Mouse (Mus musculus) liver, adult 2 months (tissue): ENCODE data around the gene Selenof. TPM values are rescaled to one million over a fixed set of nuclear protein-coding genes. Genes with fewer than 3 reads are reported as not detected.

ENCODE experiments used
- DNase-seq: peaks from one replicate; pipeline ENCODE4 v3.0.0-alpha.2; 2011; ENCODE audit warnings: low read depth, low spot score; ENCODE audit errors: extremely low read depth
- H3K27ac ChIP-seq: fragments of 200-500 bp; replicated peaks from 2 replicates; pipeline ENCODE4 v1.5.1; 2012; ENCODE audit warnings: low read depth, mild to moderate bottlenecking, control low read depth, inconsistent platforms, low read length; ENCODE audit not compliant: insufficient read depth
- H3K27me3 ChIP-seq: fragments of 200-500 bp; 2 replicates; pipeline ENCODE4 v1.6.1; 2012; ENCODE audit warnings: mild to moderate bottlenecking, moderate library complexity, low read length, inconsistent platforms; ENCODE audit not compliant: control insufficient read depth, insufficient read depth
- H3K36me3 ChIP-seq: fragments of 200-500 bp; 2 replicates; pipeline ENCODE4 v1.6.1; 2012; ENCODE audit warnings: low read length, inconsistent platforms; ENCODE audit not compliant: control insufficient read depth, insufficient read depth
- H3K4me1 ChIP-seq: fragments of 200-500 bp; 2 replicates; pipeline ENCODE4 v1.6.1; 2011; ENCODE audit warnings: low read length; ENCODE audit not compliant: control insufficient read depth, insufficient read depth
- H3K4me3 ChIP-seq: fragments of 200-500 bp; 2 replicates; pipeline ENCODE4 v1.5.1; 2011; ENCODE audit warnings: low read depth, mild to moderate bottlenecking, control low read depth, low read length, moderate library complexity; ENCODE audit not compliant: insufficient read depth
- H3K79me2 ChIP-seq: fragments of 200-500 bp; 2 replicates; pipeline ENCODE4 v1.6.1; 2012; ENCODE audit warnings: inconsistent platforms, mild to moderate bottlenecking, low read length, moderate library complexity; ENCODE audit not compliant: control insufficient read depth, insufficient read depth
- H3K9ac ChIP-seq: fragments of 200-500 bp; 2 replicates; pipeline ENCODE4 v1.6.1; 2012; ENCODE audit warnings: low read depth, mild to moderate bottlenecking, control low read depth, inconsistent platforms, low read length
- CTCF ChIP-seq: fragments of 200-500 bp; IDR thresholded peaks from 2 replicates; pipeline ENCODE4 v1.5.1; 2011; ENCODE audit warnings: low read depth, low read length, control low read depth
- POLR2A ChIP-seq: fragments of 200-500 bp; IDR thresholded peaks from 2 replicates; pipeline ENCODE4 v1.6.1; 2011; ENCODE audit warnings: low read length, control low read depth; ENCODE audit not compliant: insufficient read depth; ENCODE audit errors: extremely low read depth
- WGBS: fragments of 180-500 bp; shearing (Covaris S2); methylation state at CpG from one replicate; pipeline ENCODE4 v1.1.7; 2018; 5-methylcytosine and 5-hydroxymethylcytosine counted together
- polyA plus RNA-seq: library from polyadenylated mRNA; depleted of rRNA; stranded (reverse); fragments of >200 nt; gene quantifications from 2 replicates; pipeline ENCODE4 v1.2.3, GENCODE M21; 2012
- total RNA-seq: library from RNA; depleted of rRNA; stranded (reverse); fragments of >200 nt; gene quantifications from 2 replicates; pipeline ENCODE4 v1.2.3, GENCODE M21; 2014

Gene Selenof
- total and polyA plus RNA-seq, 2 experiments: 176 to 385 TPM

DNA sequence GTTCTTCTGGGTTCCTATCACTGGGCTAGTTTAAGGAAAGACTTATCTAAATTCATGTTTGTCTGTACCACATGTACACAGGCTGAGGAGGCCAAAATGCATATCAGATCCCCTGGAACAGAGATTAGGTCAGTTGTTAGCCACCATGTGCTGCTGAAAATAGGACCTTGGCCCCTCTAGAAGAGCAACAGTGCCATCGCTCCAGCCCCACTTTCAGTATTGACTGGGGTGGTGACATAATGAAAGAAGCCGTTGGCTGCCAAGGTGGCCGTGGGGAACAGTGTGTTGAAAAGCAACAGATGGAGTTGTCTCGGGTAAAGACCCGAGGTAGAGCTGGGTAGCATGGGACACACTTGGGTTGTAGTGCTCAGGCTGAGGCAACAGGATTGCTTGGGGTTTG, 9.7 kb downstream of the Selenof start:
- Histone ChIP-seq H3K36me3 (peaks cover 3% of the 10 kb centered on the region; the same call in 1 of the 2 replicates), H3K9ac (peak overlapping the region; percentile 41; the same call in 1 of the 2 replicates), H3K27me3 (no peaks in the 10 kb centered on the region), H3K79me2 (peaks cover 19% of the 10 kb centered on the region; the same call in 1 of the 2 replicates), H3K4me1 (peaks cover 34% of the 10 kb centered on the region), H3K4me3 (no peak overlapping the region), H3K27ac (peak overlapping the region; percentile 95)
- TF ChIP-seq POLR2A (no peak), CTCF (no peak)
- WGBS: 17% methylated on average over 5 of the region's 5 CpGs
- peak; percentile 81 for DNase-seq

- Histone ChIP-seq H3K4me1 (peaks cover 34% of the 10 kb centered on the region), H3K36me3 (peaks cover 3% of the 10 kb centered on the region; the same call in 1 of the 2 replicates), H3K4me3 (no peak overlapping the region), H3K27ac (peak overlapping the region; percentile 95), H3K27me3 (no peaks in the 10 kb centered on the region), H3K9ac (no peak overlapping the region), H3K79me2 (peaks cover 15% of the 10 kb centered on the region; the same call in 1 of the 2 replicates)
- DNase-seq: no peak
- 36% methylated on average over 7 of the region's 7 CpGs for WGBS
- TF ChIP-seq POLR2A (no peak), CTCF (no peak)
Measured at GRCm38 (mm10) chr3:144580281-144580680, 10.2 kb downstream of the Selenof start.

- no peak overlapping the region for H3K9ac ChIP-seq
- H3K4me3 ChIP-seq: no peak overlapping the region
- WGBS: 70% methylated on average over 3 of the region's 3 CpGs
- peaks cover 20% of the 10 kb centered on the region; the same call in 1 of the 2 replicates for H3K79me2 ChIP-seq
- no peak overlapping the region for H3K27ac ChIP-seq
- no peak for DNase-seq
- no peaks in the 10 kb centered on the region for H3K27me3 ChIP-seq
- peaks cover 41% of the 10 kb centered on the region for H3K4me1 ChIP-seq
- H3K36me3 ChIP-seq: peaks cover 3% of the 10 kb centered on the region; the same call in 1 of the 2 replicates
- TF ChIP-seq CTCF: no peak
- no peak for TF ChIP-seq POLR2A
Measured at GRCm38 (mm10) chr3:144581842-144582241, 11.7 kb downstream of the Selenof start.

DNA sequence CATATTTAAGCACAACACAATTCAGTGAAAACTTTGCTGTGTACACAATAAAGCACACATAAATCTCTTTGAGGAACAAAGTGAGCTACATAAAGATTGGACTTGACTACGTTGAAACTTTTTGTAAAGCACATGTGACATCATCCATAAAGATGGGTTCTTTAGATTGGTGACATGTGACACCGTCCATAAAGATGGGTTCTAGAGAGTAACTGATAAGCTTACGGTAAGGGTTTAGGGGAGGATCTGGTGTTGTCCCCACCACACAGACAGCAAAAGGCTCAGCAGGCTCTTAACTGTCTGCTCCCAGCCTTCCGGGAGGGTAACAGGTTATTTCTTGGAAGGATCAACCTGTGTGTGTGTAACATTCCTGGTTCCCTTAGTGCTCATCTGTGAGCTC, 12.2 kb downstream of the Selenof start:
- WGBS: 67% methylated on average over 4 of the region's 4 CpGs
- TF ChIP-seq POLR2A (no peak), CTCF (no peak)
- Histone ChIP-seq H3K27ac (no peak overlapping the region), H3K4me1 (peaks cover 38% of the 10 kb centered on the region), H3K9ac (no peak overlapping the region), H3K79me2 (peaks cover 21% of the 10 kb centered on the region; the same call in 1 of the 2 replicates), H3K27me3 (no peaks in the 10 kb centered on the region), H3K4me3 (no peak overlapping the region), H3K36me3 (peaks cover 3% of the 10 kb centered on the region; the same call in 1 of the 2 replicates)
- DNase-seq: no peak

GRCm38 (mm10) chr3:144583789-144584188, 13.7 kb downstream of the Selenof start:
- H3K79me2 ChIP-seq: peaks cover 28% of the 10 kb centered on the region; the same call in 1 of the 2 replicates
- DNase-seq: peak; percentile 79
- peaks cover 2% of the 10 kb centered on the region; the same call in 1 of the 2 replicates for H3K36me3 ChIP-seq
- H3K9ac ChIP-seq: no peak overlapping the region
- peaks cover 31% of the 10 kb centered on the region for H3K4me1 ChIP-seq
- H3K27ac ChIP-seq: peak overlapping the region; percentile 47
- 23% methylated on average over 5 of the region's 5 CpGs for WGBS
- H3K4me3 ChIP-seq: 0 out of 2 replicates have a peak overlapping the region, but pooled peaks have one; percentile 3
- no peaks in the 10 kb centered on the region for H3K27me3 ChIP-seq
- TF ChIP-seq POLR2A (no peak), CTCF (no peak)

- no peak overlapping the region for H3K9ac ChIP-seq
- H3K36me3 ChIP-seq: no peaks in the 10 kb centered on the region
- peak overlapping the region; percentile 53; the same call in 1 of the 2 replicates for H3K27ac ChIP-seq
- peak; percentile 27 for DNase-seq
- peaks cover 25% of the 10 kb centered on the region for H3K4me1 ChIP-seq
- WGBS: 74% methylated on average over 6 of the region's 6 CpGs
- H3K79me2 ChIP-seq: peaks cover 33% of the 10 kb centered on the region; the same call in 1 of the 2 replicates
- no peaks in the 10 kb centered on the region for H3K27me3 ChIP-seq
- no peak overlapping the region for H3K4me3 ChIP-seq
- TF ChIP-seq CTCF: no peak
- TF ChIP-seq POLR2A: no peak
Measured at GRCm38 (mm10) chr3:144584789-144585553, 14.9 kb downstream of the Selenof start.
